Mouse (Mus musculus) C2C12 (cell line): ENCODE data around the gene Nelfb. TPM values are rescaled to one million over a fixed set of nuclear protein-coding genes. Genes with fewer than 3 reads are reported as not detected.

Source experiments
- H3K27me3 ChIP-seq: one replicate; pipeline ENCODE4 v1.6.1; 2011; ENCODE audit not compliant: control insufficient read depth, insufficient read depth, insufficient read length
- H3K36me3 ChIP-seq: one replicate; pipeline ENCODE4 v1.6.1; 2011; ENCODE audit not compliant: control insufficient read depth, insufficient read depth
- H3K4me3 ChIP-seq: one replicate; pipeline ENCODE4 v1.5.1; 2011; ENCODE audit warnings: mild to moderate bottlenecking, control low read depth; ENCODE audit not compliant: poor library complexity, insufficient read depth, severe bottlenecking
- H3K79me2 ChIP-seq: one replicate; pipeline ENCODE4 v1.6.1; 2011; ENCODE audit not compliant: control insufficient read depth, insufficient read depth
- H3K79me3 ChIP-seq: one replicate; pipeline ENCODE4 v1.6.1; 2011; ENCODE audit warnings: low read depth, control low read depth
- H3ac ChIP-seq: one replicate; pipeline ENCODE3; 2011; ENCODE audit warnings: low read depth; ENCODE audit not compliant: control insufficient read depth, insufficient read length
- CEBPB ChIP-seq: IDR thresholded peaks from one replicate; pipeline ENCODE4 v1.6.1; 2011; ENCODE audit warnings: low read depth, mild to moderate bottlenecking, control low read depth, moderate library complexity
- CTCF ChIP-seq: IDR thresholded peaks from one replicate; pipeline ENCODE4 v1.5.1; 2011; ENCODE audit not compliant: control insufficient read depth, insufficient read depth, insufficient read length
- FOSL1 ChIP-seq: IDR thresholded peaks from one replicate; pipeline ENCODE4 v1.8.0; 2011; ENCODE audit warnings: mild to moderate bottlenecking, low read length; ENCODE audit not compliant: poor library complexity, insufficient read depth, severe bottlenecking
- MAX ChIP-seq: IDR thresholded peaks from one replicate; pipeline ENCODE4 v1.6.1; 2011; ENCODE audit warnings: mild to moderate bottlenecking, control low read depth
- MYOD1 ChIP-seq: IDR thresholded peaks from one replicate; pipeline ENCODE4 v1.6.1; 2011; ENCODE audit warnings: low read depth; ENCODE audit not compliant: control insufficient read depth, insufficient read length
- MYOG ChIP-seq: IDR thresholded peaks from one replicate; pipeline ENCODE4 v1.6.1; 2011; ENCODE audit not compliant: control insufficient read depth, insufficient read length; ENCODE audit errors: extremely low read depth
- USF1 ChIP-seq: IDR thresholded peaks from one replicate; pipeline ENCODE4 v1.6.1; 2011; ENCODE audit warnings: low read depth, mild to moderate bottlenecking, control low read depth, moderate library complexity
- polyA plus RNA-seq: library from polyadenylated mRNA; unstranded; fragments of >200 nt; fragmentation: generic; extraction: Trizol; gene quantifications from one replicate; pipeline ENCODE4 v1.2.1, GENCODE M21; 2012; ENCODE audit warnings: missing spikeins

Gene Nelfb
- polyA plus RNA-seq, 1 experiment = 47.4 TPM

DNA sequence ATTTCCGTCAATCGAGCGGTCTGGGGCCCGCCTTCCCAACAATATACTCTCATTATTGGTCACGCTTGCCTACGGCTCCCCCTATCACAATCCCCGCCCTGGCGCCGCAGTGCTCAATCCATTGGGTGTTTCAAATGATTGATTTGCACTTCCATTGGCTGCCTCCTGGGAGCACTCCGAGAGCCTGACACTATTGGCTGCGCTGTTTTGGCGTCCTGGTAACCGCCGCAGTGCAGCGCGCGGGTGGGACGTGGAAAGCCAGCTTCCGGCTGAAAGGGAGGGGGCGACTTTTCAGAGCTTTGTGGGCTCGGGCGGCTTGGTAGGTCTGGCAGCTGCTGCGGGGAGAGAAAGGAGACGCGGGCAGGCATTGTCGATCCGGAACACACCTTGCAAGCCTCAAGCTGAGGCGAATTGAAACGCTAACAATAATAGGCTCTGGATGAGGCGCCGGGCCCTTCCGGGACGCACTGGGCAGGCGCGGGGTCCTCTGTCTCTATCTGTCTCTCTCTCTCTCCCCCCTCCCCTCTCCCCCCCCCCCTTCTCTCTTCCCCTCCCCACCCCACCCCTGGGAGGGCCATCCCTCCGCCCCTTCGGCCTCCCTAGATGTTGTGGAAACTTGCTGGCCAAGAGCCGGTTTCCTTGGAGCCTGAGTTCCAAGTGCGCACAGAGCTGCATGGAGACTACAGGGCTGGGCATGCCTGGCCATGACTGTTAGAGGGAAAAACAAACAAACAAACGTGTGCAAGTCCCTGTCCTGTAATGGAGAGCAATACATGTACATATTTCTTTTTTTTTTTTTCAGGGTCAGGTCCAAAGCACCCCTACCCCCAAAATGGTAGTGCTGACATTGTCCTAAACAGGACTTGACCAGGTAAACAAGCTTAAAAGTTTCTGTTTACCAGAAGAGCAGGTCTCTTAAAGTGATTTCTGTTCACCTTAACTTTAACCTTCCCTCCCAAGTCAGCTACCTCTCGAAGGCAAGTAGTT, 13.8 kb upstream of the Nelfb start:
- Histone ChIP-seq H3K27me3 (peaks cover 2% of the 10 kb centered on the region), H3ac (peak overlapping the region; percentile 84), H3K79me2 (peaks cover 19% of the 10 kb centered on the region), H3K36me3 (peaks cover 24% of the 10 kb centered on the region), H3K79me3 (peaks cover 9% of the 10 kb centered on the region), H3K4me3 (peak overlapping the region; percentile 99)
- TF ChIP-seq MYOG (no peak), FOSL1 (no peak), CTCF (no peak), USF1 (no peak), CEBPB (no peak), MAX (no peak), MYOD1 (no peak)

DNA sequence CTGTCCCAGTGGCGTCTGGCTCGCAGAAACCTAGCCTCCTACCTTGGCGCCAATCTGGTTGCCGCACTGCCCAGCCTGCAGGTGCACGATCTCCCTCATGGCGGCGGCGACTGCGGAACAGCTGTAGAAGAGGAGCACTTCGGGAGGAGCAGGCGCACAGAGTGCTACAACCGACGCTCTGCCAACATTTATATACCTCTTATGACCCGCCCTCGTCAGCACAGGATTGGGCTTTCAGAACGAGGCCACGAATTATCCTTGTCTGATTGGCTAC, 13.1 kb upstream of the Nelfb start, which contains the start of gene Tubb4b:
Gene Tubb4b, minus strand, starts transcription at position 211 of the 274 bp plus-strand sequence.
- H3K4me3 ChIP-seq = peak within 1 kb of the TSS; percentile 99
- peak within 1 kb of the TSS; percentile 89 for H3ac ChIP-seq
- peaks cover 9% of the 10 kb centered on the region for H3K79me3 ChIP-seq
- no peaks in the 10 kb centered on the region for H3K27me3 ChIP-seq
- peaks cover 24% of the 10 kb centered on the region for H3K36me3 ChIP-seq
- TF ChIP-seq CTCF (no peak), MYOD1 (no peak), MYOG (no peak), FOSL1 (no peak), MAX (no peak), CEBPB (no peak), USF1 (no peak)
- peaks cover 19% of the 10 kb centered on the region for H3K79me2 ChIP-seq

DNA sequence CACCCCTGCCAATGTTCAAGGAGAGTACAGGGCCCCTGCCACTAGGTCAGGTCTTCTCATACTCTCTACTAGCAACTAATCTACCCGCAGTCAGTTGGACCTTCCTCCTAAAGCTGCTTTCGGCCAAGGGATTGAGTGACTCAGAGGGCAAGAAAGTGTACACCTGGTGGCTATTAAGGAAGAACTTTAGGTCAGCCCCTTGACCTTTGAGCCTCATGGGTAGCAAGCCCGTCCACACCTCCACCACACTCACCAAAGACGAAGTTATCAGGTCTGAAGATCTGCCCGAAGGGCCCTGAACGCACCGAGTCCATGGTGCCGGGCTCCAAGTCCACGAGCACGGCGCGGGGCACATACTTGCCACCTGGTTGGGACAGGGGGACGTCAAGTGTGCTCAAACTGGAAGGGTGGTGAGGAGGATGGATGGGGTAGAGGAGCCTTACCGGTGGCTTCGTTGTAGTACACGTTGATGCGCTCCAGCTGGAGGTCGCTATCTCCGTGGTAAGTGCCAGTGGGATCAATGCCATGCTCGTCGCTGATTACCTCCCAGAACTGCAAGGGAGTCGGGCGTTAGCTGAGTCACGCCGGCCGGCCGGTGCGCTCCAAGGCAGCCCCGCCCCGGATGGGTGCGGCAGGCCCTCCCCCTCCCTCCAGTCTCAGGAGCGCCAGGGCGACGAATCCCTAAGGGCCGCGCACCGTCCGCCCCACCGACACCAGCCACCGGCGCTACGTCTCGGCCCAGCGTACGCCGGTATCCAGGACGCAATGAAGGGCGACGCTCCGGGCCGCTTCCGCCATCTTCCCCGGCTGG, 12.6 kb upstream of the Nelfb start:
- peaks cover 19% of the 10 kb centered on the region for H3K79me2 ChIP-seq
- TF ChIP-seq CTCF (no peak), MAX (peak; percentile 51)
- H3K4me3 ChIP-seq = peak overlapping the region; percentile 99
- no peaks in the 10 kb centered on the region for H3K27me3 ChIP-seq
- H3K36me3 ChIP-seq = peaks cover 24% of the 10 kb centered on the region
- H3K79me3 ChIP-seq = peaks cover 9% of the 10 kb centered on the region
- peak overlapping the region; percentile 89 for H3ac ChIP-seq

- Histone ChIP-seq H3K36me3 (peaks cover 24% of the 10 kb centered on the region), H3K79me3 (peaks cover 9% of the 10 kb centered on the region), H3ac (no peak overlapping the region), H3K27me3 (no peaks in the 10 kb centered on the region), H3K4me3 (no peak overlapping the region), H3K79me2 (peaks cover 19% of the 10 kb centered on the region)
- TF ChIP-seq FOSL1 (no peak), MYOG (no peak), USF1 (no peak), CEBPB (no peak), MAX (no peak), MYOD1 (no peak), CTCF (no peak)
Observed at GRCm38 (mm10) chr2:25221331-25221772, 10.1 kb upstream of the Nelfb start.

DNA sequence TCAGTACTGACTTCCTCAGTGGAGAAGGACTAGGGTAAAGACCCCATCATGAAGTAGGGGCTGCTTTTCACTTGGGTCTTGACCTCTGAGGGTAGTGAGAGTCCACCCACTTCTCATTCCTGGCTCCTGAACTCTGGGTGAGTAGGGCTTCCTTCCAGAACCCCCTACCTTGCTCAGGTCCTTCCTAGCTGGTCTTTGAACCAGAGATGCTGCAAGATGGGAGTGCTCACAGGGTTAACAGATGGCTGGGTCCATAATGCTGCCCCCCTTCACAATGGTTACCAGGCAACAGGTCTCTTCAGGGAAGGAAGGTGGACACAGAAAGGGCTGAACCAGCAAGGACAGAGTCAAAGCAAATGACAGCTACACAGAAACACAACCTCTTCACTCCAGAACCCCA, 7.2 kb upstream of the Nelfb start, which contains the start of gene Fam166a:
Gene Fam166a, plus strand, starts transcription at position 301 of the 400 bp plus-strand sequence.
- no peaks in the 10 kb centered on the region for H3K27me3 ChIP-seq

More for the DNA sequence above, 7.2 kb upstream of the Nelfb start, which contains the start of gene Fam166a:
- no peak for TF ChIP-seq CEBPB
- TF ChIP-seq CTCF = no peak
- TF ChIP-seq MYOD1 = no peak
- TF ChIP-seq FOSL1 = no peak
- TF ChIP-seq MYOG = no peak
- no peak for TF ChIP-seq MAX
- TF ChIP-seq USF1 = no peak
- peaks cover 19% of the 10 kb centered on the region for H3K36me3 ChIP-seq
- H3K79me2 ChIP-seq = peaks cover 9% of the 10 kb centered on the region
- H3K4me3 ChIP-seq = no peak within 1 kb of the TSS
- no peak within 1 kb of the TSS for H3ac ChIP-seq
- H3K79me3 ChIP-seq = peaks cover 4% of the 10 kb centered on the region
